Mouse (Mus musculus): ENCODE measurements around the gene Ulbp1. TPM values are rescaled to one million over a fixed set of nuclear protein-coding genes. Genes with fewer than 3 reads are reported as not detected.

Gene Ulbp1
- polyA plus RNA-seq, 1 experiment from 2014 or later: 2.0 TPM

- H3K36me3 ChIP-seq (ENCODE audit: insufficient read depth, low read length): no peaks in the 10 kb centered on the region
- WGBS: under 1% methylated on average over 72 of the region's 73 CpGs
- peaks cover 3% of the 10 kb centered on the region; the same call in 1 of the 2 replicates for H3K4me1 ChIP-seq (ENCODE audit: insufficient read depth, low read depth, low read length)
- H3K4me2 ChIP-seq (replicated peaks; ENCODE audit: low read depth, low read length): peak overlapping the region; percentile 96
- ATAC-seq (peak; percentile 12; the same call in 1 of the 2 replicates), DNase-seq (ENCODE audit: low spot score) (no peak)
- peak overlapping the region; percentile 64 for H3K4me3 ChIP-seq (ENCODE audit: low read depth, low read length)
- H3K27ac ChIP-seq (ENCODE audit: low read length): no peak overlapping the region
- no peak overlapping the region for H3K9ac ChIP-seq (replicated peaks; ENCODE audit: low read depth)
- H3K27me3 ChIP-seq (replicated peaks; ENCODE audit: insufficient read depth, low read length): peaks cover 10% of the 10 kb centered on the region
- H3K9me3 ChIP-seq (ENCODE audit: low read length): no peaks in the 10 kb centered on the region
- TF ChIP-seq CTCF (IDR thresholded peaks at IDR 0.05): no peak
- no peak for TF ChIP-seq EP300 (IDR thresholded peaks at IDR 0.05)
Measured at GRCm38 (mm10) chr10:7391935-7392930, 81.2 kb downstream of the Ulbp1 start.

- ATAC-seq: peak; percentile 11; the same call in 1 of the 2 replicates
- Histone ChIP-seq H3K27me3 (replicated peaks; ENCODE audit: insufficient read depth, low read length) (peaks cover 10% of the 10 kb centered on the region), H3K36me3 (ENCODE audit: insufficient read depth, low read length) (no peaks in the 10 kb centered on the region), H3K9me3 (ENCODE audit: low read length) (no peaks in the 10 kb centered on the region), H3K27ac (ENCODE audit: low read length) (no peak overlapping the region), H3K4me3 (ENCODE audit: low read depth, low read length) (peak overlapping the region; percentile 64), H3K9ac (replicated peaks; ENCODE audit: low read depth) (no peak overlapping the region), H3K4me2 (replicated peaks; ENCODE audit: low read depth, low read length) (peak overlapping the region; percentile 96), H3K4me1 (ENCODE audit: insufficient read depth, low read depth, low read length) (peaks cover 3% of the 10 kb centered on the region; the same call in 1 of the 2 replicates)
- peak; percentile 24 for DNase-seq (ENCODE audit: low spot score)
- TF ChIP-seq EP300 (IDR thresholded peaks at IDR 0.05) (no peak), CTCF (IDR thresholded peaks at IDR 0.05) (no peak)
- whole genome bisulfite sequencing: 0% methylated on average over 18 of the region's 20 CpGs
Measured at GRCm38 (mm10) chr10:7391561-7391934, 81.9 kb downstream of the Ulbp1 start.

GRCm38 (mm10) chr10:7391108-7391507 lies 82.3 kb downstream of the Ulbp1 start:
- Histone ChIP-seq H3K4me2 (replicated peaks; ENCODE audit: low read depth, low read length) (peak overlapping the region; percentile 96), H3K27ac (ENCODE audit: low read length) (no peak overlapping the region), H3K9me3 (ENCODE audit: low read length) (no peaks in the 10 kb centered on the region), H3K9ac (replicated peaks; ENCODE audit: low read depth) (0 out of 2 replicates have a peak overlapping the region, but pooled peaks have one; percentile 16), H3K27me3 (replicated peaks; ENCODE audit: insufficient read depth, low read length) (peaks cover 10% of the 10 kb centered on the region), H3K4me1 (ENCODE audit: insufficient read depth, low read depth, low read length) (peaks cover 3% of the 10 kb centered on the region; the same call in 1 of the 2 replicates), H3K36me3 (ENCODE audit: insufficient read depth, low read length) (no peaks in the 10 kb centered on the region), H3K4me3 (ENCODE audit: low read depth, low read length) (peak overlapping the region; percentile 64)
- DNase-seq (ENCODE audit: low spot score) (no peak), ATAC-seq (peak; percentile 38)
- TF ChIP-seq CTCF (IDR thresholded peaks at IDR 0.05) (no peak), EP300 (IDR thresholded peaks at IDR 0.05) (no peak)
- WGBS: under 1% methylated on average over 31 of the region's 31 CpGs

Other genes starting within 250 kb of the Ulbp1 start
- 1.8 and 2.3 TPM in 2 replicates for gene Lrp11, start 116.2 kb upstream of the Ulbp1 start, polyA plus RNA-seq (2015; fragmentation: Nextera tagmentation; extraction: Ambion mirVana)
- gene Nup43, start 193.9 kb upstream of the Ulbp1 start, polyA plus RNA-seq (2015; fragmentation: Nextera tagmentation; extraction: Ambion mirVana): 10.3 and 10.7 TPM in 2 replicates
- 89.6 and 96.9 TPM in 2 replicates for gene Pcmt1, start 207.5 kb upstream of the Ulbp1 start, polyA plus RNA-seq (2015; fragmentation: Nextera tagmentation; extraction: Ambion mirVana)
- 4.8 and 5.7 TPM in 2 replicates for gene Lats1, start 207.6 kb upstream of the Ulbp1 start, polyA plus RNA-seq (2015; fragmentation: Nextera tagmentation; extraction: Ambion mirVana)